ENCODE assay signal across 20 mouse cellular contexts in the genomic region with DNA sequence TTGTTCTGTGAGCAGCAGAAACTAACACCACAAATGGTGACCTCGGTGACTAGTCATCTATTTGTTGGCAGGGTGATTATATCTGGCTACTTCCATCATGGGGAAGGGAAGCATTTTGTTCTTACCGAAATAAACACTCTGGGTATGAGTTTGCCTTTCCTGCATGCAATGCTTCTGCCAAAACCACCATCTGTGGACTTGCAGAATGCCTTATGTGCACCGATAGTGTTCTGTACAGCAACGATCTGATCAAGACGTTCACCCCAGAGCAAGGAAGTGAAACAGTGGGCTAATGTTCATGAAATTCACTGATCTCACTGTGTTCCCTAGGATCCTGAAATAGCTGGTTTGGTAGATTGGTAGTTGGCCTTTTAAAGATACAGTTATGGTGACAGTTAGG.
DNase-seq lines count a peak whose midpoint lies in the region; ATAC-seq and TF ChIP-seq lines count a peak whose summit lies in the region.
"Had no signal": no experiment of that assay in that cellular context is flagged by ENCODE, and none has a peak within 500 bp of the region (broad histone marks: within the 10 kb centered on the region; RNA-seq: fewer than 3 reads in every experiment).

No protein-coding gene starts in this region.

- no peak for TF ChIP-seq CTCF in forebrain, postnatal 0 days (IDR thresholded peaks at IDR 0.05; ENCODE audit: low read depth)

- H3K9ac ChIP-seq in forebrain, postnatal 0 days: no peak overlapping the region
- H3K9ac ChIP-seq in forebrain, embryonic 12.5 days: no peak overlapping the region
- no peak overlapping the region for H3K9ac ChIP-seq in midbrain, embryonic 11.5 days (ENCODE audit: low read length)
- H3K9ac ChIP-seq in hindbrain, embryonic 14.5 days: no peak overlapping the region
- H3K9ac ChIP-seq: heart, embryonic 15.5 days; hindbrain, embryonic 13.5 days; liver, embryonic 14.5 days; neural tube, embryonic 13.5 days had no signal

- peak; percentile 72 for ATAC-seq in forebrain, postnatal 0 days
- ATAC-seq in forebrain, embryonic 12.5 days (ENCODE audit: low FRiP score): no peak
- no peak for ATAC-seq in midbrain, embryonic 11.5 days (ENCODE audit: low FRiP score)
- ATAC-seq in hindbrain, embryonic 14.5 days (ENCODE audit: low FRiP score): no peak

- H3K27me3 ChIP-seq in forebrain, postnatal 0 days (ENCODE audit: insufficient read depth, low read length): no peaks in the 10 kb centered on the region
- H3K27me3 ChIP-seq in forebrain, embryonic 12.5 days: no peaks in the 10 kb centered on the region
- no peaks in the 10 kb centered on the region for H3K27me3 ChIP-seq in midbrain, embryonic 11.5 days (ENCODE audit: control insufficient read depth, insufficient read depth, low read length)
- no peaks in the 10 kb centered on the region for H3K27me3 ChIP-seq in hindbrain, embryonic 14.5 days (ENCODE audit: control insufficient read depth, insufficient read depth, low read length)
- H3K27me3 ChIP-seq: heart, embryonic 15.5 days; hindbrain, embryonic 13.5 days; neural tube, embryonic 13.5 days had no signal

- H3K4me2 ChIP-seq in forebrain, postnatal 0 days (ENCODE audit: low read depth): no peak overlapping the region
- no peak overlapping the region for H3K4me2 ChIP-seq in forebrain, embryonic 12.5 days
- no peak overlapping the region for H3K4me2 ChIP-seq in midbrain, embryonic 11.5 days
- H3K4me2 ChIP-seq in hindbrain, embryonic 14.5 days (replicated peaks): no peak overlapping the region
- H3K4me2 ChIP-seq: heart, embryonic 15.5 days; hindbrain, embryonic 13.5 days; neural tube, embryonic 13.5 days had no signal

- no peaks in the 10 kb centered on the region for H3K4me1 ChIP-seq in forebrain, postnatal 0 days (ENCODE audit: insufficient read depth)
- no peaks in the 10 kb centered on the region for H3K4me1 ChIP-seq in forebrain, embryonic 12.5 days
- no peaks in the 10 kb centered on the region for H3K4me1 ChIP-seq in midbrain, embryonic 11.5 days (ENCODE audit: control insufficient read depth, insufficient read depth, low read length)
- no peaks in the 10 kb centered on the region for H3K4me1 ChIP-seq in hindbrain, embryonic 14.5 days (replicated peaks; ENCODE audit: control insufficient read depth, insufficient read depth, low read length)
- H3K4me1 ChIP-seq: heart, embryonic 15.5 days; hindbrain, embryonic 13.5 days; neural tube, embryonic 13.5 days had no signal

- WGBS in forebrain, postnatal 0 days: 73% methylated on average over 5 of the region's 5 CpGs
- WGBS in forebrain, embryonic 12.5 days: 94% methylated on average over 5 of the region's 5 CpGs
- WGBS in midbrain, embryonic 11.5 days: 85% methylated on average over 5 of the region's 5 CpGs
- WGBS in hindbrain, embryonic 14.5 days: 92% methylated on average over 5 of the region's 5 CpGs

- DNase-seq in forebrain, postnatal 0 days: peak; percentile 75
- peak; percentile 80 for DNase-seq in cerebellum, adult 11 months
- DNase-seq in layer of hippocampus, adult 11-12 months (ENCODE audit: low spot score): peak; percentile 84
- peak; percentile 7 to 47 for DNase-seq in left cerebral cortex, adult 8-10 months (ENCODE audit: low spot score in 2 of 2)
- DNase-seq in midbrain, embryonic 11.5 days (ENCODE audit: low spot score, missing footprints): no peak
- no peak for DNase-seq in hindbrain, embryonic 14.5 days (ENCODE audit: low spot score)
- no peak for DNase-seq in kidney, postnatal 14 days
- DNase-seq: B cell, adult 2 months; gastrocnemius, postnatal 14 days; kidney, adult 18-20 months; lung, postnatal 36 days; midbrain, embryonic 14.5 days; retina, postnatal 1 day; thymus, postnatal 14 days had no signal

- no peaks in the 10 kb centered on the region for H3K9me3 ChIP-seq in forebrain, postnatal 0 days (ENCODE audit: low read length)
- H3K9me3 ChIP-seq in forebrain, embryonic 12.5 days: no peaks in the 10 kb centered on the region
- H3K9me3 ChIP-seq in midbrain, embryonic 11.5 days (ENCODE audit: control insufficient read depth, low read length): no peaks in the 10 kb centered on the region
- H3K9me3 ChIP-seq in hindbrain, embryonic 14.5 days (ENCODE audit: control insufficient read depth, low read length): no peaks in the 10 kb centered on the region
- H3K9me3 ChIP-seq: G1E; heart, embryonic 15.5 days; hindbrain, embryonic 13.5 days had no signal

- H3K36me3 ChIP-seq in forebrain, postnatal 0 days (ENCODE audit: insufficient read depth): no peaks in the 10 kb centered on the region
- H3K36me3 ChIP-seq in forebrain, embryonic 12.5 days (replicated peaks): no peaks in the 10 kb centered on the region
- H3K36me3 ChIP-seq in midbrain, embryonic 11.5 days (ENCODE audit: control insufficient read depth, insufficient read depth, low read length): no peaks in the 10 kb centered on the region
- H3K36me3 ChIP-seq in hindbrain, embryonic 14.5 days (replicated peaks; ENCODE audit: control insufficient read depth, insufficient read depth): no peaks in the 10 kb centered on the region
- H3K36me3 ChIP-seq: G1E; heart, embryonic 15.5 days; hindbrain, embryonic 13.5 days; neural tube, embryonic 13.5 days had no signal

- no peak overlapping the region for H3K27ac ChIP-seq in forebrain, postnatal 0 days (ENCODE audit: low read depth, low read length)
- no peak overlapping the region for H3K27ac ChIP-seq in forebrain, embryonic 12.5 days
- H3K27ac ChIP-seq in midbrain, embryonic 11.5 days (ENCODE audit: low read depth, low read length): no peak overlapping the region
- no peak overlapping the region for H3K27ac ChIP-seq in hindbrain, embryonic 14.5 days
- H3K27ac ChIP-seq: heart, embryonic 15.5 days; hindbrain, embryonic 13.5 days; liver, embryonic 14.5 days; neural tube, embryonic 13.5 days had no signal

- H3K4me3 ChIP-seq in forebrain, postnatal 0 days (ENCODE audit: low read depth, low read length): no peak overlapping the region
- H3K4me3 ChIP-seq in forebrain, embryonic 12.5 days (replicated peaks): no peak overlapping the region
- no peak overlapping the region for H3K4me3 ChIP-seq in midbrain, embryonic 11.5 days (ENCODE audit: low read depth, low read length)
- H3K4me3 ChIP-seq in hindbrain, embryonic 14.5 days (replicated peaks; ENCODE audit: low read length): no peak overlapping the region
- H3K4me3 ChIP-seq: heart, embryonic 15.5 days; hindbrain, embryonic 13.5 days; neural tube, embryonic 13.5 days had no signal

Comparison
In these comparisons a context has a peak if more than half of its experiments do, and no peak if none do; other contexts are left out.
1. DNase-seq: peak in forebrain, postnatal 0 days (single experiment), cerebellum, adult 11 months (single experiment), layer of hippocampus, adult 11-12 months (single experiment) and left cerebral cortex, adult 8-10 months (2 of 2); none in midbrain, embryonic 11.5 days (single experiment), hindbrain, embryonic 14.5 days (single experiment) and kidney, postnatal 14 days (single experiment).